Mouse (Mus musculus) left cerebral cortex, adult 2 months (tissue): ENCODE results near the gene Apba1. TPM values are rescaled to one million over a fixed set of nuclear protein-coding genes. Genes with fewer than 3 reads are reported as not detected.

ENCODE experiments used
- DNase-seq, 2 experiments: peaks; one replicate each; pipeline ENCODE4 v3.0.0; 2021 to 2022; ENCODE audit warnings: low spot score in 2 of 2, mixed read lengths in 1 of 2; ENCODE audit errors: extremely low spot score in 1 of 2
- H3K27ac ChIP-seq: fragments of 200-600 bp; 2 replicates; pipeline ENCODE4 v1.8.1; 2022
- H3K4me3 ChIP-seq: fragments of 200-600 bp; 2 replicates; pipeline ENCODE4 v1.8.1; 2022
- CTCF ChIP-seq: fragments of 200-600 bp; IDR thresholded peaks from 2 replicates; pipeline ENCODE4 v1.8.1; 2022; ENCODE audit warnings: antibody characterized with exemption, mild to moderate bottlenecking, moderate library complexity
- intact Hi-C: fragments of 180-260 bp; cut with DNase I; formaldehyde crosslinking; loops from one replicate; pipeline ENCODE4 v1.15.1; 2025
- total RNA-seq, 2 experiments: library from RNA; stranded (reverse); gene quantifications; 2 replicates each; pipeline ENCODE4 v1.2.3; 2021

Gene Apba1
- total RNA-seq, 2 experiments from 2014 or later: 127 to 134 TPM

GRCm38 (mm10) chr19:23855832-23856231 lies 97.1 kb downstream of the Apba1 start:
- intact Hi-C loops: no loop called here

DNA sequence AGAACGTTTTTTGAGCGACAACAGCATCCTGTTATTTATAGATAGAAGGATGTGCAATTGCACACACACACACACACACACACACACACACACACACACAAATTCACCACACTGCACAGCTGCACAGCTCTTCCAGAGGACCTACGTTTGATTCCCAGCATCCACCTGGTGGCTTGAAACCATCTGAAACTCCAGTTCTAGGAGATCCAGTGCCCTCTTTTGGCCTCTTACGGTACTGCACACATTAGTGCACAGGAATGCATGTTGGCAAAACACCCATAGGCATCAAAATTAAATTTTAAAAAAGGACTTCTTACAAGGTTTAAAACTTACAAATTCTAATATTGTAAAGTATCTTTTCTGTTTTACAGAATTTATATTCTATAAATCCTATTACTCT lies 99.4 kb downstream of the Apba1 start:
- intact Hi-C loops: no loop called here
- no peak overlapping the region for H3K4me3 ChIP-seq
- peak; percentile 6; the same call in 1 of the 2 replicates for TF ChIP-seq CTCF
- no peak for DNase-seq
- H3K27ac ChIP-seq: no peak overlapping the region

More at GRCm38 (mm10) chr19:23855832-23856231, 97.1 kb downstream of the Apba1 start:
- DNase-seq: no peak
- Histone ChIP-seq H3K4me3 (no peak overlapping the region), H3K27ac (no peak overlapping the region)
- no peak for TF ChIP-seq CTCF

DNA sequence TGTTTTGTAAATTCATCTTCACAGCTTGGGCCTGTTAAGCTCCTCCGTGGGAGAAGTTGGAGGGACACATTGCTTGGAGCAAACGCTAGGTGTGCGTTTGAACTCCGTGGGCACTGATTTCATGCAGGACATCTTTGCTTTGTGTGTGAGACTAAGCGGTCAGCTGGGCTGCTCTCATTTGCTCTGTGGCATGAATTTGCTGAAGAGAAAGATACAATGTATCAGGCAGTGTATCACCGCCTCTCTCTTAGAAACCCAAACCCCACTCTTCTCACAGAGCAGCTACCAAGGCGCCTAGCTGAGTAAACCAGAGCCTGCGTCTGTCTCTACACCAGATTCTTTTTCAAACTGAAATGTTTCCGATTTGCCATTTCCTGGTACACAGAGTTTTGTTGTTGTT lies 100.1 kb downstream of the Apba1 start:
- intact Hi-C loops: no loop called here

GRCm38 (mm10) chr19:23860151-23860820 lies 101.6 kb downstream of the Apba1 start:
- Histone ChIP-seq H3K4me3 (no peak overlapping the region), H3K27ac (no peak overlapping the region)
- peak; percentile 50 to 52 for DNase-seq
- TF ChIP-seq CTCF: peak; percentile 87
- intact Hi-C loops: loop anchor here (2.0 to 10.0 kb wide), 5 partner anchors 62 to 563 kb away; no protein-coding TSS in a partner anchor

More for the DNA sequence above, 100.1 kb downstream of the Apba1 start:
- H3K27ac ChIP-seq: no peak overlapping the region
- DNase-seq: no peak
- H3K4me3 ChIP-seq: no peak overlapping the region
- no peak for TF ChIP-seq CTCF

DNA sequence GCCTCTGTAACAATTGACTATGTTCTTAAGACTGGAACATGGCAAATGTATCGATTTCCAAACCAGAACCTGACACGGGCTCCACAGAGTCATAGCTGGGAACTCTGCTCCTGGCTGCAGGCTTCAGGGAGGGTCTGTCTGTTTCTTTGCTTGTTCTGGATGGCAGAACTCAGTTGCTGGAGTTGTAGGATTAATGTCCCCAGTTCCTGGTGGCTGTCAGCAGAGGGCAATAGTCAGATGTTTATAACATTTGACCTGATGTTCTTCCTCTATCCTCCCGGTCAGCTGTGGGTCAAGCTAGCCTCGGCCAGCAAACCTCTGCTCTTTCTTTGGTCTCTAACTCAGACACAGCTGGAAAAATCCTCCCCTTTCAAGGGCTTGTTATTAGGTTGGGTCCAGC lies 104.0 kb downstream of the Apba1 start:
- H3K4me3 ChIP-seq: no peak overlapping the region
- peak; percentile 39 for TF ChIP-seq CTCF
- peak overlapping the region; percentile 4; the same call in 1 of the 2 replicates for H3K27ac ChIP-seq
- DNase-seq: no peak
- intact Hi-C loops: loop anchor here (5.0 to 10.0 kb wide), 4 partner anchors 60 to 565 kb away; no protein-coding TSS in a partner anchor

- peak overlapping the region; percentile 53 for H3K27ac ChIP-seq
- no peak overlapping the region for H3K4me3 ChIP-seq
- no peak for TF ChIP-seq CTCF
- no peak for DNase-seq
- intact Hi-C loops: loop anchor here (5.0 to 10.0 kb wide), 4 partner anchors 58 to 567 kb away; no protein-coding TSS in a partner anchor
Measured at GRCm38 (mm10) chr19:23863959-23864358, 105.3 kb downstream of the Apba1 start.

DNA sequence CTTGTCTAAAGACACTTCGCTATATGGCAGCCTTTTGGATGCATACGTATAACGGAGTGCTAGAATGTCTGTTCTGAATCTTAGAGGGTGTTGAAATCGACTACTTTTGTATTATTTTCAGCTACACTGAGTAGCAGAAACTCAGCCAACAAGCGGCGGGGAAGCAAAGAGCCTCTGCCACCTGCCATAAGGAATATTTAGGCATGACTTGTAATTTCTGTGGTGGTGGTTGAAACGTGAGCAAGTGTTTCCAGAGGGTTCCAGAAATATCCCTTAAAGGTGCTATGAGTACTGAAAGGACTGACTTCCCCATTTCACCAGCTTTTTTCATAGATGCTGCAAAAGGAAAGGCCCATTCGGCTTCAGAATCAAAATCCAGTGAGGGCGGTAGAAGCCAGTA lies 107.4 kb downstream of the Apba1 start:
- no peak for DNase-seq
- H3K27ac ChIP-seq: peak overlapping the region; percentile 66
- TF ChIP-seq CTCF: no peak
- intact Hi-C loops: loop anchor here (10.0 kb wide), 1 partner anchor 409 kb away; no protein-coding TSS in a partner anchor
- H3K4me3 ChIP-seq: no peak overlapping the region

DNA sequence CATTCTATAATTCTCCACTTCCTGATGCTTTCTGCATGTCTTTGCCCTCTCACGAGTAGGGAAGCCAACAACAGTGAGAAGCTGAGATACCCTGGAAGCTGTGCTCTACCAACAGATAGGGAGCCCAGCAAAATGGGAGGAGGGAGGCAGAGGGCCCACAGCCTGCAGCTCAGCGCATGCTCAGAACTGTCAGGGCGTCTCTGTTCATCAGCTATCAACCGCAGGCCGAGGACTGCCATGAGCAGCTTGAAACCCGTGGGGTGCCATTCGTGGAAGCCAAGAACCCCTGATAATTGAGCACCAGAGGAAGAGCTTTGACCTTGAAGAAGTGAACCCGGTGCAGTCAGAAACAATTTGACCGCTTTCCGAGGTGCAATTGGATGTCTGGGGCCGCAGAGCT lies 108.4 kb downstream of the Apba1 start:
- no peak for TF ChIP-seq CTCF
- intact Hi-C loops: loop anchor here (10.0 kb wide), 1 partner anchor 408 kb away; no protein-coding TSS in a partner anchor
- Histone ChIP-seq H3K27ac (peak overlapping the region; percentile 66), H3K4me3 (no peak overlapping the region)
- DNase-seq: no peak

DNA sequence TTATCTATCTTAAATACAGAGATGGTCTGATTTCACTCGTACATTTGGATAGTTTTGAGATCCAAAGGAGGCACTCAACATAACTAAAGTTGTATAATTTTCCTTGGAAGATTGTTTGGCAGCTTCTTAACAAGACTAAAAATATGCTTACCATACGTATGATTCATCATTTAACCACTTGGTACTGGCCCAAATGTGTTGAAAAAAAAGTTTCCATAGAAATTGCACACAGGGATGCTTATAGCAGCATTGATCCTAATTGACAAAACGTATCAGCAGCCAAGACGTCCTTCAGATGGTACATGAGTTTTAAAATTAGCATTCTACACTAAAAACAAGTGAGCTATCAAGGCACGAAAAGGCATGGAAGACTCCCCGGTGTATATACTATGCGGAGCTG lies 108.9 kb downstream of the Apba1 start:
- intact Hi-C loops: loop anchor here (10.0 kb wide), 1 partner anchor 407 kb away; no protein-coding TSS in a partner anchor
- DNase-seq: no peak
- Histone ChIP-seq H3K4me3 (no peak overlapping the region), H3K27ac (peak overlapping the region; percentile 66)
- TF ChIP-seq CTCF: no peak

DNA sequence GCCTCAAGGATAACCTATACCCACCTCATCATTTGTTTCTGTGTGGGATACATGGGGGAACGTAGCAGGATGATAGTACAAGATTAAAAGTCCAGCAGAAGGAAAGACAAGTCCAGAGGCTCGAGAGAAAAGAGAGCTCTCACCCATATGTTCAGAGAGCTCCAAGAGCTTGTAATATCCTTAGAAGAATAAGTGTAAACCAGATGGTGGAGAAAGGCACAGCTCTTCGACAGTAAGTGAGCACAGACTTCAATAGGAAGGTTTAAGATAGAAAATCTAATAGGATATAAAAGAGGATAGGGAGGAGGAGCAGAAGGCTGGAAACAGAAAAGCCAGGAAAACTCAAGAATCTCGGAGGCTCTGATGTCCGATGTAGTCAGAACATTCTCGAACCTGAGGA lies 115.8 kb downstream of the Apba1 start:
- Histone ChIP-seq H3K4me3 (no peak overlapping the region), H3K27ac (peak overlapping the region; percentile 45; the same call in 1 of the 2 replicates)
- no peak for TF ChIP-seq CTCF
- no peak for DNase-seq
- intact Hi-C loops: no loop called here

GRCm38 (mm10) chr19:23875819-23876218 lies 117.1 kb downstream of the Apba1 start:
- no peak for TF ChIP-seq CTCF
- Histone ChIP-seq H3K27ac (no peak overlapping the region), H3K4me3 (no peak overlapping the region)
- DNase-seq: no peak
- intact Hi-C loops: no loop called here

- intact Hi-C loops: no loop called here
- Histone ChIP-seq H3K27ac (no peak overlapping the region; the same call in 1 of the 2 replicates), H3K4me3 (no peak overlapping the region)
- no peak for TF ChIP-seq CTCF
- DNase-seq: peak in 1 of 2 experiments; percentile 45
Measured at GRCm38 (mm10) chr19:23879862-23880261, 121.2 kb downstream of the Apba1 start.

DNA sequence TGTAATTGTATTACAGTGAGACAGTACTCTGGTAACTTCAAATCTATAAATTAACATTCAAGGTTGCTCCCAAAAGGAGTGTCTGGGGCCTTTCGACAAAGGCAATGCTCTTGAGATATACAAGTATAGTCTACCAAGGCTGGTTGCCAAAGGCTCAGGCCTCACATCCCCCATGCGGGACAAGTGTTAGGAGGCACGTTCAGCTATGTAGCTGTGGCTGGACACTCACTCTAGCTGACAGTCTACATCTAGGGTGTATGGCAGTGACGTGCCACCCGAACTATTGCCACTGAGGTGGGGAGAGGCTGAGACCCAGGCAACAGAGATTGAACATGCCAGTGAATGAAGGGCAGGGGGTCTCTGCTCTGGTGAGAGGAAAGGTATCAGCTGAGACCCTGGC lies 127.5 kb downstream of the Apba1 start:
- no peak overlapping the region for H3K27ac ChIP-seq
- no peak for TF ChIP-seq CTCF
- no peak for DNase-seq
- intact Hi-C loops: no loop called here
- no peak overlapping the region for H3K4me3 ChIP-seq
